Mouse (Mus musculus) C2C12 (cell line): Measurements from ENCODE around the gene Hist1h3i. TPM values are rescaled to one million over a fixed set of nuclear protein-coding genes. Genes with fewer than 3 reads are reported as not detected.
"Not testable (repeated sequence)": the region's sequence is repeated elsewhere in the genome, so short reads cannot be mapped to it uniquely, and the experiment has no call there.

Source experiments
- H3K27me3 ChIP-seq: one replicate; pipeline ENCODE4 v1.6.1; 2011; ENCODE audit not compliant: control insufficient read depth, insufficient read depth, insufficient read length
- H3K36me3 ChIP-seq: one replicate; pipeline ENCODE4 v1.6.1; 2011; ENCODE audit not compliant: control insufficient read depth, insufficient read depth
- H3K4me3 ChIP-seq: one replicate; pipeline ENCODE4 v1.5.1; 2011; ENCODE audit warnings: mild to moderate bottlenecking, control low read depth; ENCODE audit not compliant: poor library complexity, insufficient read depth, severe bottlenecking
- H3K79me2 ChIP-seq: one replicate; pipeline ENCODE4 v1.6.1; 2011; ENCODE audit not compliant: control insufficient read depth, insufficient read depth
- H3K79me3 ChIP-seq: one replicate; pipeline ENCODE4 v1.6.1; 2011; ENCODE audit warnings: low read depth, control low read depth
- H3ac ChIP-seq: one replicate; pipeline ENCODE3; 2011; ENCODE audit warnings: low read depth; ENCODE audit not compliant: control insufficient read depth, insufficient read length
- CEBPB ChIP-seq: IDR thresholded peaks from one replicate; pipeline ENCODE4 v1.6.1; 2011; ENCODE audit warnings: low read depth, mild to moderate bottlenecking, control low read depth, moderate library complexity
- CTCF ChIP-seq: IDR thresholded peaks from one replicate; pipeline ENCODE4 v1.5.1; 2011; ENCODE audit not compliant: control insufficient read depth, insufficient read depth, insufficient read length
- FOSL1 ChIP-seq: IDR thresholded peaks from one replicate; pipeline ENCODE4 v1.8.0; 2011; ENCODE audit warnings: mild to moderate bottlenecking, low read length; ENCODE audit not compliant: poor library complexity, insufficient read depth, severe bottlenecking
- MAX ChIP-seq: IDR thresholded peaks from one replicate; pipeline ENCODE4 v1.6.1; 2011; ENCODE audit warnings: mild to moderate bottlenecking, control low read depth
- MYOD1 ChIP-seq: IDR thresholded peaks from one replicate; pipeline ENCODE4 v1.6.1; 2011; ENCODE audit warnings: low read depth; ENCODE audit not compliant: control insufficient read depth, insufficient read length
- MYOG ChIP-seq: IDR thresholded peaks from one replicate; pipeline ENCODE4 v1.6.1; 2011; ENCODE audit not compliant: control insufficient read depth, insufficient read length; ENCODE audit errors: extremely low read depth
- USF1 ChIP-seq: IDR thresholded peaks from one replicate; pipeline ENCODE4 v1.6.1; 2011; ENCODE audit warnings: low read depth, mild to moderate bottlenecking, control low read depth, moderate library complexity
- polyA plus RNA-seq: library from polyadenylated mRNA; unstranded; fragments of >200 nt; fragmentation: generic; extraction: Trizol; gene quantifications from one replicate; pipeline ENCODE4 v1.2.1, GENCODE M21; 2012; ENCODE audit warnings: missing spikeins

The Hist1h3i gene
- polyA plus RNA-seq, 1 experiment, result 9.4 TPM

- peak overlapping the region; percentile 59 for H3ac ChIP-seq
- no peaks in the 10 kb centered on the region for H3K79me2 ChIP-seq
- no peaks in the 10 kb centered on the region for H3K27me3 ChIP-seq
- no peaks in the 10 kb centered on the region for H3K36me3 ChIP-seq
- peak overlapping the region; percentile 18 for H3K4me3 ChIP-seq
- no peaks in the 10 kb centered on the region for H3K79me3 ChIP-seq
- TF ChIP-seq MYOG (no peak), FOSL1 (no peak), MAX (no peak), CEBPB (no peak), CTCF (no peak)
These were observed 3.2 kb upstream of the Hist1h3i start for GRCm38 (mm10) chr13:21786189-21786898.

DNA sequence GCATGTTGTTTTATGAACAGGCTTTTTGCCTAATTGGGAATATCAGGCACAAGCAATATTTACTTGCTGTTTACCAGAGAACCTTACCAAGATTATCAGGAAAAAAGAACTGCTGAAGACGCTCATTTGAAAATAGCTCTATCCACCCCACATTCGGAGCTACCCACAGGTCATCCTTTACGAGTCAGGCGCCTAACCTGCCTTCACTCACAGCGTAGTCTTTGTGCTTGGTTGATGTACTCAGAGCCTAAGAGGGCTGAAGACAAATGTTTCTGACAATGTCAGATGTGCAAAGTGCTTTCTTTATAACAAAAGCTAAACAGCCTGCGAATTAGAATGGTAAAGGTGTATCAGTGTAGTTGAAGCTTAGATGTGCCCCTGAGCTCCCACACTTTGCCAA is 1.1 kb upstream of the Hist1h3i start:
- H3K79me3 ChIP-seq, result no peaks in the 10 kb centered on the region
- no peak overlapping the region for H3K4me3 ChIP-seq
- no peaks in the 10 kb centered on the region for H3K36me3 ChIP-seq
- H3ac ChIP-seq, result no peak overlapping the region
- H3K27me3 ChIP-seq, result no peaks in the 10 kb centered on the region
- TF ChIP-seq MAX (no peak), CEBPB (no peak), CTCF (no peak), FOSL1 (no peak), USF1 (no peak), MYOD1 (no peak), MYOG (no peak)
- no peaks in the 10 kb centered on the region for H3K79me2 ChIP-seq

GRCm38 (mm10) chr13:21783734-21784161 is 578 bp upstream of the Hist1h3i start:
- Histone ChIP-seq H3K36me3 (no peaks in the 10 kb centered on the region), H3K79me3 (no peaks in the 10 kb centered on the region), H3K27me3 (no peaks in the 10 kb centered on the region), H3ac (peak overlapping the region; percentile 64), H3K4me3 (no peak overlapping the region), H3K79me2 (no peaks in the 10 kb centered on the region)
- TF ChIP-seq USF1, result no peak
- no peak for TF ChIP-seq CEBPB
- no peak for TF ChIP-seq MAX
- no peak for TF ChIP-seq MYOG
- TF ChIP-seq CTCF, result no peak
- TF ChIP-seq FOSL1, result no peak
- no peak for TF ChIP-seq MYOD1

DNA sequence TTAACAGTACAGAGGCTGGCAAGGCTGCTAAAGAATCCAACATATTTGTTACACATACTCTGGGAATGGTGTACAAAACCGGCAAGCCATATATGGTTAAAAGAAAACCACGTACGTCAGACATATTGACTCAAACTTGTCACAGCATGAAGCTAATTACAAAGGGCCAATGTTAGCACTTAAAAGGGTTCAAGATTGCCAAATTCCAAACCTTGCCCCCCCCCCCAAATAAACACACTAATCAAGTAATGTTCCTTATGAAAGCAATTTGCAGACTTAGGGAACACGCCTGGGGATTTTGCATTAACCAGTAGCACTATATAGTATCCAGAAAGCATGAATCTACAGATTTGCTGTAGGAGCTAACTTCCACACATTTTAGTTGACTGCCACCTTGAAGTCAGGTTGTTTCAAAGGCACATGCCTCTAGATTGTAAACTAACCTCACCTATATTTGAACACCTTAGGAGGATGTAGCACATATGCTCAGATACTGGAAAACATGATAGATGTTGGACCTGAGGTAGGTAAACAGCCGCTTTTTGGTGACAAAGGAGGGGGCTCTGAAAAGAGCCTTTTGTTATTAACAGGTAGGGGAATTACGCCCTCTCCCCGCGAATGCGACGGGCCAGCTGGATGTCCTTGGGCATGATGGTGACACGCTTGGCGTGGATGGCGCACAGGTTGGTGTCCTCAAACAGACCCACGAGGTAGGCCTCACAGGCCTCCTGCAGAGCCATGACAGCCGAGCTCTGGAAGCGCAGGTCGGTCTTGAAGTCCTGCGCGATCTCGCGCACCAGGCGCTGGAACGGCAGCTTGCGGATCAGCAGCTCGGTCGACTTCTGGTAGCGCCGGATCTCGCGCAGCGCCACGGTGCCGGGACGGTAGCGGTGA is 562 bp downstream of the Hist1h3i start:
- H3K79me2 ChIP-seq, H3K27me3 ChIP-seq, H3K79me3 ChIP-seq, H3K36me3 ChIP-seq: not testable (repeated sequence)
- peak overlapping the region; percentile 2 for H3ac ChIP-seq
- peak; percentile 13 for TF ChIP-seq CEBPB
- H3K4me3 ChIP-seq, result peak overlapping the region; percentile 8

DNA sequence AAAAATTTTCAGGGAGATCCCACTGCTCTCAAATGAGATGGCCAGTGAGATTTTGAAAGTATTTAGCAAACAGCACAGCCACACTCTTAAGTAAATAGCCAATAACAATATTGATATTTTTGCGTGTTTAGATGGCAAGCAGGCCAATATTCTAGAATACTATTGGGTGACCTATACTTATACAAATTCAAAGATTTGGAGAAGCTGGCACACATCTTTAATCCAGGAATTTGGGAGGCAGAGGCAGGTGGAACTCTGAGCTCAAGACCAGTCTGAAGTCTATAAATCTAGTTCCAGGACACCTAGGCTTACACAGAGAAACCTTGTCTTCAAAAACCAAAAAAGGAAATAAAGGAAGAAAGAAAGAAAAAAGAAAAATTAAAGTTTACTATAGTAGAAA is 1.5 kb downstream of the Hist1h3i start:
- Histone ChIP-seq H3K4me3 (no peak overlapping the region), H3K27me3 (no peaks in the 10 kb centered on the region), H3K79me3 (no peaks in the 10 kb centered on the region), H3ac (no peak overlapping the region), H3K36me3 (no peaks in the 10 kb centered on the region), H3K79me2 (no peaks in the 10 kb centered on the region)
- no peak for TF ChIP-seq MAX
- TF ChIP-seq MYOD1, result no peak
- no peak for TF ChIP-seq CEBPB
- TF ChIP-seq FOSL1, result no peak
- TF ChIP-seq MYOG, result no peak
- no peak for TF ChIP-seq USF1
- no peak for TF ChIP-seq CTCF
